Mouse (Mus musculus): Measurements from ENCODE around the gene Alpk3. TPM values are rescaled to one million over a fixed set of nuclear protein-coding genes. Genes with fewer than 3 reads are reported as not detected.
"Not testable (repeated sequence)": the region's sequence is repeated elsewhere in the genome, so short reads cannot be mapped to it uniquely, and the experiment has no call there.

Alpk3 gene
- total RNA-seq, 2 experiments from 2014 or later = 0.19 to 0.62 TPM

DNA sequence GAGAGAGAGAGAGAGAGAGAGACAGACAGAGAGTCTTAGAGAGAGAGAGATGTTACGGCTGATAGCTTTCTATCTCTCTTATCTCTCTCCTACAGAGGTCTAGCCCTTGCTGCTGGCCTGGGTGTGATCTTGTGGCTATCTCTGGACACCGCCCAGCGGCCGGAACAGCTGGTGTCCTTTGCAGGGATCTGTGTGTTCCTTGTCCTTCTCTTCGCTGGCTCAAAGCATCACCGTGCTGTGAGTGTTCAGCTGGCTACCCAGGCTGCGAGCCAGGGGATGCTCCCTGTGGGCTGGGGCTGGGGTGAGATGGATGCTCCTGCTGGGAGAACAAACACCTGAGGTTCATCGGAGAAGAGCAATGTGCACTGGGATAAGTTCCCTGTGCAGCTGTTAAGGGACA is 67.4 kb downstream of the Alpk3 start:
- no peak for ATAC-seq (replicated peaks; ENCODE audit: poor library complexity, severe bottlenecking)

DNA sequence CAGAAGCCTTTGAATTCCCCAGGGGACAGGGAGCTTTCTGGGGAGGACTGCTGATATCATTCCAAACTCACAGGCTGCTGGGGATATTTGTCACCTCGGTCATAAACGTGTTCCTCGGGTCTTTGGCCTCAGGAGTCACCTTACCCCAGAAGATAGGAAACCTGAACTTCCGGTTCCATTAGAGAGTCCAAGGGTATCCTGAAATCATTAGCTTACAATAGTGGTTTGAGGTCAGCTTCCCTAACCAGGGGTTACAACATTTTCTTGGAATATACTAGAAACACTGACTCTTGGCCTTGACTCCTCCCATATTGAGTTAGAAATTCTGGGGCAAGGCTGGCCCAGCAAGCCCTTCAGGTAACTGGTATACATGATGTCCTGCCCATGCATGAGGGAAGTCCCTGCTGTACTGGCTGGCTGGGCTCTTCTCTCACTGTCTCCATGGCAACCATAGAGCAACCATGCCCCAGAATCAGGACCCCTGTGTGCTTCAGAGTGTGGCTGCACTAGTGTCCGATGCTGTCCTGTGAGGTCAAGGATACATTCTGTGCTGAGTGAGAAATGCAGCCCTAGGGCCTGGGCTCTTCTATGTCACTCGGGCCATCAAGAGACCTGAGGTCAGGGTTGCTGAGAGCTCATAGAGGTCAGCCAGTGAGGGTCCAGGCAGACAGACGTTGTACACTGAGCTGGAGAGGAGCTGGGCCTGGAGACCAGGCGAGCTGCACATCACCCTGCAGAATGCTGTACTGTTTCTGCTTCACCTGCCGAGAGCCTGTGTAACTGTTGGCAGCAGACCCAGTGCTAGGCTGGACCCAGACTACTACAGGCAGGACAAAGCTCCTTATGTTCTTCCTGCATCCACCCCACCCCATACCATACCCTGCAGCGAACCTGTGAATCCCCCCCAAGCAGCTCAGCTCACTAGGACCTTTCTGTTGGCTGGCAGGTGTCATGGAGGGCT is 68.1 kb downstream of the Alpk3 start:
- ATAC-seq (replicated peaks; ENCODE audit: poor library complexity, severe bottlenecking) = no peak

DNA sequence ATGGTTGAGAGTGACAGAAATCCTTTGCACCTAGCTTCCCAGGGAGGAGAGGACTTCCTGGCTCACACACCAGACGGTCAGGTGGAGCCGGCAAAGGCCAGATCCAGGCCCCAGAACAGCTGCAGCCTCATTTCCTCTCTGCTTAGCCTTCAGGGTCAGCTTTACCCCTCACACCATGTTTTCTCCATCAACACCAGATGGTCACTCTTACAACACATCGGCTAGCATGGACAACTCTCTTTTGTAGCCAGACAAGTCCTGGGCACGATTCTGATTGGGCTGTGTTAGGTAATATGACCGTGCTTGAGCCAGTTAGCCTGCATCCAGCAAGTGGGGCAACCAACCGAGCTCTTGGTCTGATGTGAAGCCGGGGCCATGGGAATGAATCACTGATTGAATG is 74.5 kb downstream of the Alpk3 start:
- ATAC-seq (replicated peaks; ENCODE audit: poor library complexity, severe bottlenecking) = no peak

DNA sequence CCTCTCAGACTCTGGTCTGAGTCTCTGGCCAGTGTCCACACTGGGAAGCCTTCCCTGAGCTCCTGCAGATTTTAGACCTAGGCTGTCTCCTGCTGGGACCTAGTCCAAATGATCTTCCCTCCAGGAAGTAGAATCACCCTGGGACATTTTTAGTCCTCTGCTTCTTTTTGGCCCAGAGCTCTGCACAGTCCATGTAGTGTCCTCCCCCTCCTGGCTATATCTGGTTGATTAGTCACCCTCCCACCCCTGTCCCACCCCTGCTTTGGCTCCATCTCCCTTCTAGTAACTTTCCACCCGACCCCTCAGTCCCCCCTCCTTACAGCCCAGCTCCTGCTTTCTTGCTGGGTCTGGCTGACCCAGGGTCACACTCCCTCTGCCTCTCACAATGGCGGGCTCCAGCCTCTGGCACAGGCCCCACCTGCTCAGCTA is 75.5 kb downstream of the Alpk3 start:
- ATAC-seq (replicated peaks; ENCODE audit: poor library complexity, severe bottlenecking) = no peak

DNA sequence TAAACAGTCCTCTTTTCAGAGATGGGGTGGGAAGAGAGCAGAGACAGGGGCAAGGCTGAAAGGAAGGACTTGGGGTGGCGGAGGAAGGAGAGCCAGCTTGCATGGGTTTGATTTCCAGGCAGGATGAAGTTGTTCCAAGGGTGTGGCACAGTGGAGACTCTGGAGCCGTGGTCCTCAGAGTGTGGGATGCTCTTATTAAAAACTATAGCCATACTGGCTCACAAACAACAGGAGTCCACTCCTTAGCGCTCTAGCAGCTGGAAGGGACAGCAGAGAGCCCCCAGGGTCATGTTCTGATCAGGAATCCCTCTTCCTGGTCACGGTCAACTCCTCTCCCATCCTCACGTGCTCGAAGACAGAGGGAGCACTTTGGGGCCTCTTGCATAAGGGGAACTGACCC is 76.0 kb downstream of the Alpk3 start:
- ATAC-seq (replicated peaks; ENCODE audit: poor library complexity, severe bottlenecking) = no peak

DNA sequence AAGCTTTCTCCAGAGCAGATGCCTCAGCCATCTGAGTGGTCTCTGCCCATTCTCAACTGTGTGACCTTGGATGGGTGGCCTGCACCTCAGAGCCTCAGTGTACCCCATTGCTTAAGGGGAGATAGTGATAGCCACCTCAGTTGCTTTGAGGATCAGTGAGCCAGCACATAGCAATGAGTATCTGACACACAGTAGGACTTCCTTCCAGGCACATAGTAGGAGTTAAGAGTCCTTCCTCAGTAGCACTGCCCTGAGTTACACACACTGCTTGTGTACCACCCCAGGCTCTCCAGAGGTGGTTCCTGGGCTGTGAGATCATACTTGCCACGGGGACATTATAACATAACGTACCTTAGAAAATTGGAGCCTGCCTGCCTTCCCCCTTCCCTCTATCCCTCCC is 76.5 kb downstream of the Alpk3 start:
- no peak for ATAC-seq (replicated peaks; ENCODE audit: poor library complexity, severe bottlenecking)

DNA sequence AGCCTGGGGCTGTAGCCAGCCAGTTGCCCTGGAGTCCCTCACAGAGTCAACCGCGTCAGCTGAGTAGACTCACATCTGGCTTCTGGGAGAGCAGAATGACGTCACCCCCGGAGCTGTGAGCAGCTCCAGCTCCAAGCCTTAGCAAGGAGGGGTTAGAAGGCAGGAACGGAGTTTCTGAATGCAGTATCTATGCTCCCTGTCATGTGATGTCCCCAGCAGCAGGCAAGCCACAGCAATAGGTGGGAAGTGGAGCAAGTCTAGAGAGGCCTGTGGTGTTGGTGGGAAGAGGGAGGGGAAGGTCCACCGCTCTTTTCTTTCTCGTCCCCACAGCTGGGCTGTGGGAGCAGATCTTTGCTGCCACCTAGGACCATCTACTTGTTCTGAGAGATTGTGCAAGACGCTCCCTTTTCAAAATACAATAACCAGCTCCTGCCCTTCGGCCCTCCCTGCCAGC is 77.2 kb downstream of the Alpk3 start:
- peak; percentile 82 for ATAC-seq (replicated peaks; ENCODE audit: poor library complexity, severe bottlenecking)

DNA sequence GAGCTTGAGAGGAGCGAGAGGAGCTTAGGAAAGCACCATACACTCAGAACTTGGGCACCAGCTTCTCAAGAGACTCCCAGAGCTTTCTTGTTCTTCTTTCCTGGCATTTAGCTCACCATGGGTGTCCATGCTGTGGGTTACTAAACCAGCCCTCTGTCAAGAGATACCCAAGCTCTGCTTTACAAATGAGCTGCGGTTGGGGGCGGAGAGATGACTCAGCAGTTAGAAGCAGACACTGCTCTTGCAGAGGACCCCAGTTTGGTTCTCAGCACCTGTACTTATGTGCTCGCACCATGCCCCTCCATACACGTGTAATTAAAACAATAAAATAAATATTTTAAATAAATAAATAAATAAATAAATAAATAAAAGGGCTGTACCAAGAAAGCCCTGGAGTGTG is 79.9 kb downstream of the Alpk3 start:
- ATAC-seq (replicated peaks; ENCODE audit: poor library complexity, severe bottlenecking) = no peak

DNA sequence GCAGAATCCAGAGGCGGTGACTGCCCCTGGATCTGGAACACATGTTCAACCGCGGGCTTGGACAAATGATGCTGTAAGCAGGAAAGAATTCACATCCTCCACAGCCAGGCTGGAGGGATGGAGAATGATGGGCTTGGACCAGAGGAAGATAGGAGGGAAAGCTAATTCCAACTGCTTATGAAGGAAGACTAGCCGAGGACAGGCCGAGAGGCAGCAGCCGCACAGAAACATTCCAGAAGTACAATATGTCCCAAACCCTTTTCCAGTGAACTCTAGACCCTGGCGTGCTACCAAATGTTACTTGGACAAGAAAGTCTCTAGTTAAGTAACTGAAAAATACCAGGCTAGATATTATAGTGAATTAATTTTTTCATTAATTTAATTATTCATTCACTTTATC is 81.7 kb downstream of the Alpk3 start:
- no peak for ATAC-seq (replicated peaks; ENCODE audit: poor library complexity, severe bottlenecking)

DNA sequence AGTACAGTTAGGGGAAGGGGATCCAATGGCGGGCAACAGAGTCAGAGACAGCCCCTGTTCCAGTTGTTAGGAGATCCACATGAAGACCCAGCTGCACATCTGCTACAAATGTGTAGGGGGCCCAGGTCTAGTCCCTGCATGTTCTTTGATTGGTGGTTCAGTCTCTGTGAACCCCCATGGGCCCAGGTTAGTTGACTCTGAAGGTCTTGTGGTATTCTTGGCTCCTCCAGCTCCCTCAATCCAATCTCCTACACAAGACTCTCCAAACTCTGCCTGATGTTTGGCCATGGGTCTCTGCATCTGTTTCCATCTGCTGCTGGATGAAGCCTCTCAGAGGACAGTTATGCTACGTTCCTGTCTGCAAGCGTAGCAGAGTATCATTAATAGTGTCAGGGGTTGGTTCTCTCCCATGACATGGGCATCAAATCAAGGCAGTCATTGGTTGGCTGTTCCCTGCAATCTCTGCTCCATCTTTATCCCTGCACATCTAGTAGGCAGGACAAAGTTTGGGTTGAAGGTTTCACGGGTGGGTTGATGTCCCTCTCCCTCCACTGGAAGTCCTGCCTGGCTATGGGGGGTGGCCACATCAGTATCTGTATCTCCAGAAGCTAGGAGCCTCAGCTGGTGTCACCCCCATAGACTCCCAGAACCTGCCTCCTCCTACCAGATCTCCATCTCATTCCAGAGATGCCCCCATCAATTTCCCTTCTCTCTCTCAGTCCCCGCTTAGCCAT is 82.4 kb downstream of the Alpk3 start:
- no peak for ATAC-seq (replicated peaks; ENCODE audit: poor library complexity, severe bottlenecking)

DNA sequence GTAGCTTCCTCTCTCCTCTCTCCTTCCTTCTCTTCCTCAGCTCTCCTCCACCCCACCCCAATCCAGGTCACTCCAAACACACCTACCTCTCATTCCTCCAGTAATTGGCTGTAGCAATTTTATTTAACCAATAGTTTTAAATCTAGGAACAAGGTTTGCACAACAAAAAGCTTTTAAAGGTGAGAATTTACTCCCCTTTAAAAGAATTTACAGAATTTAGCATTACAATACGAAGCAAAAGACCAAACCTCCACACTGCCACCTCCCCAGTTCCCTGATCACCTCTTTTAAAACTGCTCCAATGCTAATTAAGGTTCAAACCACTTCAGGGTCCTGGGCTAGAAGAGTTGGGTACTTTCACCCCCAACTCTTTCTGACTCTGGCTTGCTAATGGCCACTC is 84.1 kb downstream of the Alpk3 start:
- ATAC-seq (replicated peaks; ENCODE audit: poor library complexity, severe bottlenecking) = no peak

DNA sequence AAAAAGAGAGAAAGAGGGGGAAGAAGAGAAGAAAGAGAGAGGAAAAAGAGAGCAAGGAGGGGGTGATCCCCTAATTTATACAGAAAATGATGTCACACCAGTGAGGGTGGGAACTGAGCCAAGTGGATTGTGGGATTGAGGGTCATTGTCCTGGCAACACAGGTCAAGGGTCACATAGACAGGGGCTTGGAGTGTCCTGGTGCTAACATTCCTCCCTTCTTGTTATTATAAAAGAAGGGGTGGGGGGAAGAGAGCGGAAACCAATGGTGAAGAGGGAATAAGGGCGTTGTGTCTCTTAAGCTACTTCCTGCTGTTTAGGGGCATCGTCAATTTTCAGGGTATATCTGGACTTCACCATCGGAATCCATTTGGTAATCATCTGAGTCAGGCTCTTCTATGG is 85.7 kb downstream of the Alpk3 start:
- not testable (repeated sequence) for ATAC-seq (replicated peaks; ENCODE audit: poor library complexity, severe bottlenecking)

DNA sequence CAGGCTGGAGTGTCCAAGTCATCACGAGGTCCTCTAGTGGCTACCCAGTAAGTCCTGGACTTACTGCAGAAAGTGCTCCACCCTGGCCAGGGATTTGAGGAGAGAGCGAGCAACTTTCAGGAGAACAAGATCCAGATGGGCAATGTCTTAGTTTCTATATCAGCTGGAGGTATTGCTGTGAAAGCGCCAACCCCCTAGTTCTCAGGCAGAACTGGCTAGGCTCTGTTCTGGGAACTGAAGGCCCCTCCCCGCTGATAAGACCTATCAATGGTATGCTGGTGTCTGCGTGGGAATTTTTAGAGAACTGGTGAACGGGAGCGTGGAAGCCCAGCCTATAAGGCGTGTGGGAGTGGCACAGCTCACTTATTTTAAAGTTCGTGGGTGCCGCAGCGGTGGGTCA is 92.4 kb downstream of the Alpk3 start:
- no peak for ATAC-seq (replicated peaks; ENCODE audit: poor library complexity, severe bottlenecking)

DNA sequence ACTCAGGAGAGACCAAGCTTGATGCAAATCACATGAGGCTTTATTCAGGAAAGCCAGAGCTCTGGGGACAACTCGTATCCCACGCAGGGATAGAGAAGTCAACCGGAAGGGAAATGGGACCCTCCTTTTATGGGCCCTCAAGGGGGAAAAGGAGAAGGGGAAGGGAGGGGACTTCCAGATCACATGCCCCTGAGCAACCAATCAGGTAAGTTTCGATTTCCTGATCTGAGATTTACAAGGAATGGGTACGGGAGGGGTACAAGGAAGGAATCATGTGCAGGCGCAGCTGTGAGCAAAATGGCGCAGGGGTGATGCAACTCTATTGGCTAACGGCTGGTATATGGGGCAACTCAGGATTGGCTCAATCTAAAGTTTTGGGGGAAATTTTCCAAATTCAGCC is 93.8 kb downstream of the Alpk3 start:
- ATAC-seq (replicated peaks; ENCODE audit: poor library complexity, severe bottlenecking) = 0 out of 2 replicates have a peak, but pooled peaks have one; percentile 30

DNA sequence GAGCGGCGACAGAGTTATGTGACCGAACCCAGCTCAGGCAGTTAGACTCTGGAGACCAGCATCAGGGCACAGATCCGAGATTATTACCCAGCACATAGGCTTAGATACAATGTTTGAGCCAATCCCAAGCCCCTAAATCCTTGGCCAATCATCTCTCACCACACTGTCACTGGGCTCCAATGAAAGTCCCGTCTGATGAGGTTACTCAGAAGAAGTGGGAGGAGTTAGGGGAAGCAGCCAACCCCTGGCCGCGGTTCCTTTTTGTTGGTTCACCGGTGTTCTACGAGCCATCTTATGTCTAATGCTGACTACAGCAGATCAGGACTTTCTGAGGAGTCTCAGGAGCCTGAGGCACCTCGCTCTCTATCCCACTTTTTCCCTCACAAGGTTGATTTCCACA is 94.9 kb downstream of the Alpk3 start:
- no peak for ATAC-seq (replicated peaks; ENCODE audit: poor library complexity, severe bottlenecking)

DNA sequence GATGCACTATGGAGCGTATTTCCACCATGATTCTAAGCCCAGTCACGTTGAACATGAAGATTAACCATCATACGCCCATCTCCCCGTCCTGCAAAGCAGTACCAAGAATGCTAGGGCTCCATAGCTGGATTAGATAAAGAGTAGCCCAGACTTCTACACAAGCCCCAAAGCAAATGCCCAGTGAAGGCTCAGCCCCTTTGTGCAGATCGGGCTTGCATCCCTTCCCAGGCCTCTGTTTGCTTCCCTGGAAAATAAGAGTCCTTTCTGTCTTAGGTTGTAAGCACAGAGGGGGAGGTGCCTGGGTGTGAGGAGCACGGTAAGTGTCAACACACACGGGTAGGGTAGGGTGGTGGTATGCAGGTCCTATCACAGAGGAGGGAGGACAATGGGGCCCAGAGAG is 95.4 kb downstream of the Alpk3 start:
- no peak for ATAC-seq (replicated peaks; ENCODE audit: poor library complexity, severe bottlenecking)

DNA sequence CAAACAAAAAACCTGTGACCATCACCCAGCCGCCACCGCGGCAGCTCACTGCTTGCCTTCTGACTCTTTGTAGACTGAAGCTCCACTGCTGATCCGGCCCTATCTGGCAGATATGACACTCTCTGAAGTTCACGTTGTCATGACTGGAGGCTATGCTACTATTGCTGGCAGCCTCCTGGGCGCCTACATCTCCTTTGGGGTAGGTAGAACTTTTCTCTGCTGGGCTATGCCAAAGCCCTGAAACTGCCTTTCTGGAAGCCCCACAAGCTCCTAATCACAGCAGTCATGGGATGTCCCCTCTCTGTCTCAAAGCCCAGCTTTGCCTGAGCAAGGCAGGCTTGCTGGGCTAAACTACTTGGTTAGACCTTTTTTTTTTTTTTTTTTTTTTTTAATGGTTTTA is 95.9 kb downstream of the Alpk3 start:
- no peak for ATAC-seq (replicated peaks; ENCODE audit: poor library complexity, severe bottlenecking)

DNA sequence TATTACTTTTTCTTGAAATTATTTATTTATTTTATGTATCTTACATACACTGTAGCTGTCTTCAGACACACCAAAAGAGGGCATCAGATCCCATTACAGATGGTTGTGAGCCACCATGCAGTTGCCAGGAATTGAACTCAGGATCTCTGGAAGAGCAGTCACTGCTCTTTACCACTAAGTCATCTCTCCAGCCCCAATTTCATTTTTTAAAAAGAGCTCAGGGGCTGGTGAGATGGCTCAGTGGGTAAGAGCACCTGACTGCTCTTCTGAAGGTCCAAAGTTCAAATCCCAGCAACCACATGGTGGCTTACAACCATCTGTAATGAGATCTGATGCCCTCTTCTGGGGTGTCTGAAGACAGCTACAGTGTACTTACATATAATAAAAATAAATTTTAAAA is 96.8 kb downstream of the Alpk3 start:
- not testable (repeated sequence) for ATAC-seq (replicated peaks; ENCODE audit: poor library complexity, severe bottlenecking)

DNA sequence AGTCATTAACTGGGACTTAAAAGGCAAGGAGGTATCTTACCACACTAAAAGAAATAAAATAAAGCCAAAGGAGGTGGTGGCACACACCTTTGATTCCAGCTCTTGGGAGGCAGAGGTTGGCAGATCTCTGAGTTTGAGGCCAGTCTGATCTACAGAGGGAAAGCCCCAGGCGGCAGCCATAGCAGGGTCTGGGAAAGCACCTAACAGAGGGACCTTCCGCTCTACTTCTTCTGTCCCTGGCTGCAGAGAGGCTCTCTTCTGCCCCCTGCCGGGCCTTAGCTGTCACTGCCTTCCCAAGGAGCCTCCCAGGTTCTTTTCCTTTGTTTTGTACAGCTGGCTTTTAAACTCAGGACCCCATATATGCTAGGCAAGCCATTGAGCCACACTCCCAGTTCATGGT is 97.6 kb downstream of the Alpk3 start:
- ATAC-seq (replicated peaks; ENCODE audit: poor library complexity, severe bottlenecking) = peak; percentile 95

All from granulocyte monocyte progenitor cell, adult 5-6 weeks (primary cell).